Mouse (Mus musculus) heart, postnatal 10 days (tissue): ENCODE data around the gene Pak7. TPM values are rescaled to one million over a fixed set of nuclear protein-coding genes. Genes with fewer than 3 reads are reported as not detected.

ENCODE experiments used
- DNase-seq, 2 experiments: peaks; one replicate each; pipeline ENCODE4 v3.0.0; 2021
- intact Hi-C: fragments of 180-260 bp; cut with DNase I; formaldehyde crosslinking; loops from one replicate; pipeline ENCODE4 v1.15.1; 2025
- total RNA-seq, 2 experiments: library from RNA; stranded (reverse); gene quantifications; 2 replicates each; pipeline ENCODE4 v1.2.3; 2021

Pak7 gene
- total RNA-seq, 2 experiments from 2014 or later = 0.07 to 0.15 TPM

- no peak for DNase-seq
- intact Hi-C loops = no loop called here
These were observed 336.0 kb downstream of the Pak7 start, which contains the start of gene Lamp5 for GRCm38 (mm10) chr2:136051688-136052289. Gene Lamp5 (plus strand): TSS chr2:136052239.

DNA sequence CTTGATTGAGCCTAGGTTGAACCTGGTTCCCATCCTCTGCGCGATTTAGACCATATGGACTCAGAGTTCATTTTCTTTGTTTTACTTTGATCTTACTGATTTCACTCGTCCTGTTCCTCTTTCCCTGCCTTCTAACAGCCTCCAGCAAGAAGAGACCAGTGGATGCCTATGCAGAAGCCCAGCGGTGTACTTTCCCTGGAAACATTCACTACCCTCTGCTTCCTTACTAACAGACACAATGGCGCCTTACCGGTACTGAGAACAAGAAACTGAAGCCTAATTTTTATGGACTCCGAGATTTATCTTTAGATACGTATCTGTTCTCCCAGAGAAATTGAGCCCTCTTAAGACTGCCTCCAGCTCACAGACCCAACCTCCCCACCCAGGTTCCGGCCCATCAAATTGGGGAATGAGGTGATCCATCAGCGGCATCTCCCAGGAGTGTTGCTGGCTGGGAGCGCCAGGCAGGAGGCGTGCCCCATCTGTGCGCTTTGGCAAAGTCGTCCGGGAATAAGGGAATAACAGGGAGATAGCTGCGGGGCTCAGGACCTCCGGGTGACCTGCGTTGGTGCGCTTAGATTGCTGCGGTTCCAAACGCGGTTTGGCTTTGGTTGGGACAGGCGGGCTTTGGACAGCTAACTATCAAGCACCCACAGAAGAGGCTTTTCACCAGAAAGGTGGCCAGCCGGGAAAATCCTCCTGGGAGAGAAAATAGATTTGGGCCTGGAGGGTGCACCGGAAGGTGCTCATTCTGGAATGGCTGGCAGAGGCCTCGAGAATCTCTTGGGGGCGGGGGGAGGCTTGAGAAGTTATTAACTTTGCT lies 336.8 kb downstream of the Pak7 start:
- DNase-seq = no peak
- intact Hi-C loops = no loop called here

DNA sequence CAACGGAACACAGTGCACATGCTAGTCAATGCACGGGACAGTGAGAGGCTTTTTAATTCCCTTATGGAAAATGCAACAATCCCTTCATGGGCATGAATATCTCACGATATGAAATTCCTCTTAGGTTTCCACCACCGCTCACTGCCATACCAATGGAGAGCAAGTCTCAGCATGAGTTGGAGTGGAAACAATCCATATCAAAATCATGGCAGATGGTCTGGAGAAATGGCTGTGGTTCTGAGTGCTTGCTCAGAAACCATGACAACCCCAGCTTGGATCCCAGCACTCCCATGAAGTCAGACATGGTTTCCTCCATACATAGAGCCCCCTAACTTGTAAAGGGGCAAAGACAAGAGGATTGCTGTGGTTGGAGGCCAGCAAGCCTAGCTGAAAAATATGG lies 339.3 kb downstream of the Pak7 start:
- DNase-seq = no peak
- intact Hi-C loops = no loop called here

Other genes starting within 250 kb of the Pak7 start
- gene Ankef1, start 113.9 kb upstream of the Pak7 start, total RNA-seq = under 1 TPM; 0.41 to 0.52 TPM